ENCODE assay signal across 14 mouse cellular contexts in the genomic region with DNA sequence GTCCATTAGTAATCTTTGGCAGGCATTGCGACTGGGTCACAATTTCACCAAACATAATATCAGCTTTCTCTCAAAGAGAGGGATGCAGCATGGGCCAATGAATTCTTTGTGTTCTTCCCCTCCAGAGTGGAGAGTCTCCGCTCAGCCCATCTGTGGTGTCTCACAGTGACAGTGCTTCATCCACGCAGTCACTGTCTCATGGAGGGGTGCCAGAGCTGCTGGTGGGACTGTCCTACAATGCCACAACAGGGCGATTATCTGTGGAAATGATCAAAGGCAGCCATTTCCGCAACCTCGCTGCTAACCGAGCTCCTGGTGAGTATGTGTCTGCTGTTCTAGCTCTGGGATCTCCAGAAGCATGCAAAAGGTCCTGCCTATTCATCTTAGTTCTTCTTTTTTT.
DNase-seq lines count a peak whose midpoint lies in the region; ATAC-seq and TF ChIP-seq lines count a peak whose summit lies in the region.
"Had no signal": no experiment of that assay in that cellular context is flagged by ENCODE, and none has a peak within 500 bp of the region (broad histone marks: within the 10 kb centered on the region; RNA-seq: fewer than 3 reads in every experiment).

No protein-coding gene starts in this region.

- peak; percentile 43 for DNase-seq in cerebellum, adult 9-10 months
- DNase-seq in layer of hippocampus, adult 2 months (ENCODE audit: low spot score in 2 of 2): peak; percentile 60 to 62
- DNase-seq in left cerebral cortex, postnatal 4 days: peak; percentile 78
- DNase-seq in thymus, adult 18-20 months: no peak
- no peak for DNase-seq in gastrocnemius, postnatal 14 days
- DNase-seq: adrenal gland, postnatal 36 days; heart, postnatal 14 days; kidney, adult 2 months; lung, adult 18-20 months; thymus, adult 2 months had no signal

- H3K4me3 ChIP-seq in hindbrain, embryonic 16.5 days (ENCODE audit: low read length): no peak overlapping the region
- no peak overlapping the region for H3K4me3 ChIP-seq in hindbrain, embryonic 13.5 days
- H3K4me3 ChIP-seq in layer of hippocampus, adult 2 months: no peak overlapping the region
- no peak overlapping the region for H3K4me3 ChIP-seq in intestine, postnatal 0 days (ENCODE audit: low read depth, low read length)
- H3K4me3 ChIP-seq: limb, embryonic 10.5 days had no signal

- no peaks in the 10 kb centered on the region for H3K9me3 ChIP-seq in hindbrain, embryonic 16.5 days (ENCODE audit: control insufficient read depth, low read length)
- no peaks in the 10 kb centered on the region for H3K9me3 ChIP-seq in hindbrain, embryonic 13.5 days
- no peaks in the 10 kb centered on the region for H3K9me3 ChIP-seq in intestine, postnatal 0 days (ENCODE audit: control insufficient read depth)
- H3K9me3 ChIP-seq: limb, embryonic 10.5 days had no signal

- 62% methylated on average over 7 of the region's 7 CpGs for WGBS in hindbrain, embryonic 16.5 days
- WGBS in hindbrain, embryonic 13.5 days: 75% methylated on average over 7 of the region's 7 CpGs
- WGBS in intestine, postnatal 0 days: 72% methylated on average over 7 of the region's 7 CpGs

- no peaks in the 10 kb centered on the region; the same call in 1 of the 2 replicates for H3K36me3 ChIP-seq in hindbrain, embryonic 16.5 days (ENCODE audit: control insufficient read depth, insufficient read depth, low read length)
- 0 out of 2 replicates have a peak, but pooled peaks cover 6% of the 10 kb centered on the region for H3K36me3 ChIP-seq in hindbrain, embryonic 13.5 days
- H3K36me3 ChIP-seq in intestine, postnatal 0 days (ENCODE audit: control insufficient read depth, insufficient read depth): no peaks in the 10 kb centered on the region
- H3K36me3 ChIP-seq: limb, embryonic 10.5 days had no signal

- peak; percentile 82 for ATAC-seq in hindbrain, embryonic 16.5 days
- no peak for ATAC-seq in hindbrain, embryonic 13.5 days (ENCODE audit: low FRiP score)
- ATAC-seq in intestine, postnatal 0 days: no peak

- no peak overlapping the region for H3K4me2 ChIP-seq in hindbrain, embryonic 16.5 days (ENCODE audit: low read length)
- H3K4me2 ChIP-seq in hindbrain, embryonic 13.5 days: no peak overlapping the region
- H3K4me2 ChIP-seq in intestine, postnatal 0 days (replicated peaks; ENCODE audit: low read depth): no peak overlapping the region

- H3K27ac ChIP-seq in hindbrain, embryonic 16.5 days (ENCODE audit: low read depth, low read length): no peak overlapping the region
- H3K27ac ChIP-seq in hindbrain, embryonic 13.5 days: no peak overlapping the region
- peak overlapping the region; percentile 11; the same call in 1 of the 2 replicates for H3K27ac ChIP-seq in layer of hippocampus, adult 2 months
- no peak overlapping the region for H3K27ac ChIP-seq in intestine, postnatal 0 days (ENCODE audit: low read depth, low read length)
- H3K27ac ChIP-seq: limb, embryonic 10.5 days had no signal

- no peak for TF ChIP-seq CTCF in layer of hippocampus, adult 2 months (conservative IDR thresholded peaks at IDR 0.05)
- TF ChIP-seq CTCF in intestine, postnatal 0 days (IDR thresholded peaks at IDR 0.05; ENCODE audit: low read depth): no peak

- no peaks in the 10 kb centered on the region for H3K4me1 ChIP-seq in hindbrain, embryonic 16.5 days (ENCODE audit: control insufficient read depth, insufficient read depth, low read depth, low read length)
- no peaks in the 10 kb centered on the region for H3K4me1 ChIP-seq in hindbrain, embryonic 13.5 days (replicated peaks)
- no peaks in the 10 kb centered on the region for H3K4me1 ChIP-seq in intestine, postnatal 0 days (replicated peaks; ENCODE audit: control insufficient read depth, insufficient read depth, low read length)
- H3K4me1 ChIP-seq: limb, embryonic 10.5 days had no signal

- H3K27me3 ChIP-seq in hindbrain, embryonic 16.5 days (replicated peaks; ENCODE audit: control insufficient read depth, insufficient read depth, low read length): no peaks in the 10 kb centered on the region
- H3K27me3 ChIP-seq in hindbrain, embryonic 13.5 days: no peaks in the 10 kb centered on the region
- H3K27me3 ChIP-seq in intestine, postnatal 0 days (replicated peaks; ENCODE audit: control insufficient read depth, insufficient read depth, low read length): no peaks in the 10 kb centered on the region

- no peak overlapping the region for H3K9ac ChIP-seq in hindbrain, embryonic 16.5 days (ENCODE audit: low read depth, low read length)
- no peak overlapping the region for H3K9ac ChIP-seq in hindbrain, embryonic 13.5 days
- no peak overlapping the region for H3K9ac ChIP-seq in intestine, postnatal 0 days (ENCODE audit: low read depth, low read length)

- intact Hi-C loops in left cerebral cortex, postnatal 4 days (cut with DNase I): no loop called here
- intact Hi-C loops in gastrocnemius, postnatal 14 days (cut with DNase I; ENCODE audit: low total_unique reads): no loop called here

Comparison
In these comparisons a context has a peak if more than half of its experiments do, and no peak if none do; other contexts are left out.
1. DNase-seq: peak in cerebellum, adult 9-10 months (single experiment), layer of hippocampus, adult 2 months (2 of 2) and left cerebral cortex, postnatal 4 days (single experiment); none in thymus, adult 18-20 months (0 of 2) and gastrocnemius, postnatal 14 days (single experiment).